Mouse (Mus musculus) cerebellum, adult 2 months (tissue): Measurements from ENCODE around the gene Mmgt2.

ENCODE experiments used
- CTCF ChIP-seq: fragments of 200-500 bp; IDR thresholded peaks from 2 replicates; pipeline ENCODE4 v1.5.1; 2011; ENCODE audit warnings: low read depth, mild to moderate bottlenecking, control low read depth, low read length, moderate library complexity, borderline replicate concordance; ENCODE audit not compliant: insufficient read depth
- POLR2A ChIP-seq: fragments of 200-500 bp; IDR thresholded peaks from 2 replicates; pipeline ENCODE4 v1.6.1; 2011; ENCODE audit warnings: low read length, control low read depth, borderline replicate concordance; ENCODE audit not compliant: insufficient read depth

- TF ChIP-seq POLR2A (no peak), CTCF (no peak)
Observed at GRCm38 (mm10) chr11:62630225-62630821, 18.1 kb upstream of the Mmgt2 start.
